Comparison of ENCODE assay signal across 8 mouse cellular contexts in genomic region chr10:96132161-96132560, GRCm38 (mm10). TPM values are rescaled to one million over a fixed set of nuclear protein-coding genes. Genes with fewer than 3 reads are reported as not detected.
DNase-seq lines count a peak whose midpoint lies in the region; ATAC-seq lines count a peak whose summit lies in the region.

No protein-coding gene starts in this region.

- intact Hi-C loops in left cerebral cortex, postnatal 10 days (cut with DNase I) = loop anchor here (2.0 to 10.0 kb wide), 4 partner anchors 803 to 1563 kb away; partner anchors contain the start of gene Ccer1

- H3K36me3 ChIP-seq in hindbrain, embryonic 10.5 days = no peaks in the 10 kb centered on the region
- no peaks in the 10 kb centered on the region for H3K36me3 ChIP-seq in hindbrain, embryonic 12.5 days
- H3K36me3 ChIP-seq in intestine, embryonic 16.5 days (ENCODE audit: control insufficient read depth, insufficient read depth, low read length) = no peaks in the 10 kb centered on the region
- no peaks in the 10 kb centered on the region for H3K36me3 ChIP-seq in midbrain, embryonic 12.5 days

- H3K4me3 ChIP-seq in hindbrain, embryonic 10.5 days = no peak overlapping the region
- no peak overlapping the region for H3K4me3 ChIP-seq in hindbrain, embryonic 12.5 days
- no peak overlapping the region for H3K4me3 ChIP-seq in intestine, embryonic 16.5 days (ENCODE audit: low read length)
- no peak overlapping the region for H3K4me3 ChIP-seq in midbrain, embryonic 12.5 days

- H3K27me3 ChIP-seq in hindbrain, embryonic 10.5 days (ENCODE audit: insufficient read depth, poor library complexity, severe bottlenecking) = no peaks in the 10 kb centered on the region
- no peaks in the 10 kb centered on the region for H3K27me3 ChIP-seq in hindbrain, embryonic 12.5 days
- H3K27me3 ChIP-seq in intestine, embryonic 16.5 days (replicated peaks; ENCODE audit: control insufficient read depth, insufficient read depth, low read length) = no peaks in the 10 kb centered on the region
- no peaks in the 10 kb centered on the region for H3K27me3 ChIP-seq in midbrain, embryonic 12.5 days

- no peaks in the 10 kb centered on the region for H3K4me1 ChIP-seq in hindbrain, embryonic 10.5 days (replicated peaks)
- H3K4me1 ChIP-seq in hindbrain, embryonic 12.5 days = no peaks in the 10 kb centered on the region
- no peaks in the 10 kb centered on the region for H3K4me1 ChIP-seq in intestine, embryonic 16.5 days (ENCODE audit: control insufficient read depth, insufficient read depth, low read length)
- no peaks in the 10 kb centered on the region for H3K4me1 ChIP-seq in midbrain, embryonic 12.5 days

- DNase-seq in hindbrain, embryonic 10.5 days (ENCODE audit: low spot score) = peak; percentile 50
- peak; percentile 74 for DNase-seq in cerebellum, adult 9-10 months
- DNase-seq in frontal cortex, postnatal 10 days (ENCODE audit: low spot score in 2 of 2) = peak; percentile 44 to 64
- DNase-seq in left cerebral cortex, postnatal 10 days (ENCODE audit: extremely low spot score in 1 of 2, low spot score in 2 of 2) = peak; percentile 64 to 65
- peak; percentile 15 to 51 for DNase-seq in spleen, postnatal 10 days (ENCODE audit: low spot score in 2 of 2)

- H3K9me3 ChIP-seq in hindbrain, embryonic 10.5 days = no peaks in the 10 kb centered on the region
- no peaks in the 10 kb centered on the region for H3K9me3 ChIP-seq in hindbrain, embryonic 12.5 days (replicated peaks)
- H3K9me3 ChIP-seq in intestine, embryonic 16.5 days (ENCODE audit: control insufficient read depth, low read length) = no peaks in the 10 kb centered on the region
- no peaks in the 10 kb centered on the region for H3K9me3 ChIP-seq in midbrain, embryonic 12.5 days

- ATAC-seq in hindbrain, embryonic 12.5 days (ENCODE audit: low FRiP score) = no peak
- 0 out of 2 replicates have a peak, but pooled peaks have one; percentile 40 for ATAC-seq in intestine, embryonic 16.5 days
- peak; percentile 60; the same call in 1 of the 2 replicates for ATAC-seq in midbrain, embryonic 12.5 days (ENCODE audit: low FRiP score, low read depth)

- 41% methylated on average over 6 of the region's 6 CpGs for WGBS in hindbrain, embryonic 10.5 days
- 30% methylated on average over 6 of the region's 6 CpGs for WGBS in hindbrain, embryonic 12.5 days
- 27% methylated on average over 6 of the region's 6 CpGs for WGBS in intestine, embryonic 16.5 days
- 44% methylated on average over 6 of the region's 6 CpGs for WGBS in midbrain, embryonic 12.5 days

- no peak overlapping the region for H3K27ac ChIP-seq in hindbrain, embryonic 10.5 days
- no peak overlapping the region for H3K27ac ChIP-seq in hindbrain, embryonic 12.5 days
- H3K27ac ChIP-seq in intestine, embryonic 16.5 days (ENCODE audit: low read length) = no peak overlapping the region
- no peak overlapping the region for H3K27ac ChIP-seq in midbrain, embryonic 12.5 days (replicated peaks)

- H3K4me2 ChIP-seq in hindbrain, embryonic 12.5 days (replicated peaks) = no peak overlapping the region
- no peak overlapping the region for H3K4me2 ChIP-seq in intestine, embryonic 16.5 days (ENCODE audit: low read depth, low read length)
- H3K4me2 ChIP-seq in midbrain, embryonic 12.5 days (replicated peaks) = no peak overlapping the region

- H3K9ac ChIP-seq in hindbrain, embryonic 12.5 days = no peak overlapping the region
- H3K9ac ChIP-seq in intestine, embryonic 16.5 days (ENCODE audit: low read depth, low read length) = no peak overlapping the region
- no peak overlapping the region for H3K9ac ChIP-seq in midbrain, embryonic 12.5 days (replicated peaks)

RNA-seq across cellular contexts. Expression of gene Gm5426, which starts 4.2 kb away (rescaled TPM):
- polyA plus RNA-seq in hindbrain, embryonic 10.5 days (2016; fragmentation: Nextera tagmentation; extraction: Ambion mirVana) = not detected in 2 replicates
- polyA plus RNA-seq in hindbrain, embryonic 12.5 days (2016; fragmentation: Nextera tagmentation; extraction: Ambion mirVana) = not detected in 2 replicates
- not detected in 2 replicates for polyA plus RNA-seq in intestine, embryonic 16.5 days (2015; fragmentation: Nextera tagmentation; extraction: Ambion mirVana)
- not detected for total RNA-seq in left cerebral cortex, postnatal 10 days (2021)
- polyA plus RNA-seq in midbrain, embryonic 12.5 days (2016; fragmentation: Nextera tagmentation; extraction: Ambion mirVana) = not detected in 2 replicates
